Mouse (Mus musculus): ENCODE data around the gene Gna14.

Gene Gna14

DNA sequence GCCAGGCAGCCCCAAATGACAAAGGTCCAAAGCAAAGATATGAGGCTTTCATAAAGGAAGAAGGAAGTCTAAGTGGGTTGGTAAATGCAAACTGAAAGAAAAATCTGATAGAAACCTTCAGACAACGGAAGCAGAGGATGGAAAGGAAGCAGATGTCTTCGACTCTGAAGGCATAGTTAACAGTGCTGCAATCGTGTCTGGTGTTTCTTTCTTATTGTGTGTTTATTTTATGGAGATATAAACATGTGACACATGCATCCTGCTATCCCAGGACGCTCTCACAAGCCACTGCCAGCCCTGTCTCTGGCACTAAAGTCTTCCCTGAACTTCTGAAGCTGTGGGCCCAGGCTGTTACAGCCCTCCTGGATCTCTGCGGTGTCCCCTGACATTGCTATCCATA, 13.2 kb downstream of the Gna14 start:
- intact Hi-C loops (cut with DNase I) = no loop called here

DNA sequence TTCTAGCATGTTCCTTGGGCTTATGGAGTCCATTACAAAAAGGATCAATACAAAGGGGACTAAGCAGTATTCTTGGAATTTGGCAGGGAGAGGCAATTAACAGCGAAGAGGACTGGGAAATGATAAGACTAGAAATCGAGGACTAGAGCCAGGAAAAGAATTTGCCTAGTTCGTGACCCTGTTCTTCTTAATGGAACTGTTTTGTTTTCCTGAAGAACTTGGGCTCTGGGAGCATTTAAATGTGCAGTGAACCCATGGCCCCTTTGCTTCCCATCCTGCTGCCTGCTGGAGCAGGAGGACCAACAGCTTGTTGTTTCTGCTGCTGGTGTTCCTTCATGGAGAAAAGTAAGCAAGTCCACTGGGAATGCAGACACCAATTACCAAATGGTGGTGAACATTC, 15.3 kb downstream of the Gna14 start:
- intact Hi-C loops (cut with DNase I) = no loop called here

- intact Hi-C loops (cut with DNase I) = no loop called here
These were observed 20.6 kb downstream of the Gna14 start for GRCm38 (mm10) chr19:16456181-16456580.

- intact Hi-C loops (cut with DNase I) = no loop called here
These were observed 21.6 kb downstream of the Gna14 start for GRCm38 (mm10) chr19:16457127-16457526.

- intact Hi-C loops (cut with DNase I) = no loop called here
These were observed 23.8 kb downstream of the Gna14 start for GRCm38 (mm10) chr19:16459317-16459716.

- intact Hi-C loops (cut with DNase I) = no loop called here
These were observed 24.7 kb downstream of the Gna14 start for GRCm38 (mm10) chr19:16460292-16460691.

- intact Hi-C loops (cut with DNase I) = no loop called here
These were observed 25.3 kb downstream of the Gna14 start for GRCm38 (mm10) chr19:16460831-16461230.

DNA sequence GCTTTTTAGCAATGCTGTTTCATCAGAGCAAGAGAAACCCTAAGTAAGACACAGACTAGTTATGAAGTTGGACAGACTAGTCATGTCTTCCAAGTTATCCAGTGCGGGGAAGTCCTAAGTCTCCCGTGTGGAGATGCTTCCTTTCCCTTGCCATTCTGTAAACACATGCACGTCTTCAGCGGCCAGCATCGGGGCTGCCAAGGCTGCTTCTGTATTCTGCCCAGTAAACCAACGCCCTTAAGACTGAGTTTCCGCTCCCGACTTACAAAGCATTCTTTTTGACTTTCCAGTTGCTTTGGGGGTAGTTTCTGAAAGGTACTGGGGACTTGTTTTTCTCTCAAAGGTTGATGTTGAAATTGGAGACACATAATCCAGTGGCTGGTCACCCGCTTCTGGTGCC, 26.9 kb downstream of the Gna14 start:
- intact Hi-C loops (cut with DNase I) = no loop called here

DNA sequence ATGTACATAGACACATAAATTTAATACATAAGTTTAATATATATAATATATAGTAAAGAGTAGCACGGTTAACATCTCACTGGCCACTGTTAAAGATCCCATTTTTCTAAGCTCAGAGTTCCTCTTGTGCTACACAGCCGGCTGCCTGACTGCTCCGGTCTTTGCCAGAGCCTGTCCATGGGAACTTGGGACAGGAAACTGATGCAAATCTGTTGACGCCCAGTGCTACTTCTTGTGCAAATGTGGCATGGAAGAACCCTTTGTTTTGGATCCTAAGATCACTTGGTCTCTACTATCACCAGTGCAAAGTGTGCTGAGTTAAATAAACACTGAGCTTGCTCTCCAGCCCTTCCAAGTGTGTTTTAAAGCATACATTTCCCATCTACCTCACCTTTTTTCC, 29.2 kb downstream of the Gna14 start:
- intact Hi-C loops (cut with DNase I) = no loop called here

GRCm38 (mm10) chr19:16468756-16469374, 33.3 kb downstream of the Gna14 start:
- intact Hi-C loops (cut with DNase I) = no loop called here

GRCm38 (mm10) chr19:16472655-16473054, 37.1 kb downstream of the Gna14 start:
- intact Hi-C loops (cut with DNase I) = no loop called here

DNA sequence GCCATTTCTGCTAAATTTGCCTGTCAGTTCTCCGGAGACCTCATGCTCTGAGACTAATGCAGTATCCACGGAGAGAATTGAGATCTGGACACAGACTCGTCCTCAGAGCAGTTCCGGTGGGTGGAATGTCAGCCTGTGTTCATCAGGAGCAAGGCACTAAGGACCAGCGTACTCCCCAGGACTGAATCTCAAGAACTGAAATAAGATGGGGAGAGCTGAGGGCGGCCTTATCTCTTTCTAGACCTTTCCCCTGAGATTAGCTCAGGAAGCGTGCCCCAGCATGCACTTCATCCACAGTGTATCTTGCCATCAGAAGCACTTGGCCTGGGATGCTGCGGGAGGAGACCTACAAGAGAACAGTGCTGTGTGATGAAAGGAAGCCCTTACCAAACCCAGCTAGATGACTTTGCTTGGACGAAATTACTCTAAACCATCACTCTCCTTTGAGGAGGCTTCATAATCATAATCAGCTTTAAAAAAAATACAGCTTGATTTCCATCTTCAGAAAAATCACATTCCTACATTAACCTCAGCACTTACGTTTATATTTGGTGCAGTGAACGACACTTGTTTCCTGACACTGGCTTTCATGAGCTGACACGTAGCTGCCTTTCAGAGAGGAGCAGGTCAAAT, 41.9 kb downstream of the Gna14 start:
- intact Hi-C loops (cut with DNase I) = no loop called here

GRCm38 (mm10) chr19:16478186-16478607, 42.6 kb downstream of the Gna14 start:
- intact Hi-C loops (cut with DNase I) = no loop called here

DNA sequence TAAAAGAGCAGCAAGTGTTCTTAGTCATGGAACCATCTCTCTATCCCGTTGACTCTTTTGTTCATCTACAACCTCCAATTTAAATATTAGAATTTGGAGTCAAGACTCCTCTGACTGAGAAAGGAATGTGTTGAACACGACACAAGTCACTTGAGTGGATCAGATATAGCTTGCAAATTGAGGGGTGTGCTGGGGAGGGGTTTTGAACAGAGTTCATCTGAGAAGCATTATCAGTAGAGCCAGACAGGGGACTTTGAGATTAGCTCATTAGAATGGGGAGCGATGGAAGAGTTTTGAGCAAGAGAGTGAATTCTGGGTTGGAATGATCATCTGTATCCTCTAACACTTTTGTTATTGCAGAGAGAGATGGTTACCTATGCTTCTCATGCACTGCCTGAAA, 46.5 kb downstream of the Gna14 start:
- intact Hi-C loops (cut with DNase I) = no loop called here

- intact Hi-C loops (cut with DNase I) = no loop called here
These were observed 48.7 kb downstream of the Gna14 start for GRCm38 (mm10) chr19:16484237-16484636.

GRCm38 (mm10) chr19:16484671-16485070, 49.1 kb downstream of the Gna14 start:
- intact Hi-C loops (cut with DNase I) = no loop called here

DNA sequence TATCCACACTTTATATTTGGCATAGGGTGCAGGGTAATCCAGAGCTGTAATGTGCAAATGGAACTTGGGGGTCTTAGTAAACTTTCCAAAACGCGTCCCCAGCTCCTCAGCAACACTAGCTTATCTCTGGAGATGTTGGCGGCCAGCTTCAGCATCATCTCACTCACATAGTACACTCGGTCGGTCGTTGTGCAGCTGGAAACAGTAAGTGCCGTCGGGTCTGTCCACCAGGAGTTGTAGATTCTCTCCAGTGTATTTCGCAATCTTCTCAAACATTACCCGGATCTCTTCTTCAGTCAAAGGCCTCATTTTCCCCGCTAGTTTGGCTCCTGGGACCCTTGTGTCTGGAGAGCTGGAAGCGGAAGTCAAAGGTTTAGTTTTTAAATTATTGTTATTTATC, 55.2 kb downstream of the Gna14 start:
- intact Hi-C loops (cut with DNase I) = no loop called here

GRCm38 (mm10) chr19:16491497-16491896, 55.9 kb downstream of the Gna14 start:
- intact Hi-C loops (cut with DNase I) = no loop called here

DNA sequence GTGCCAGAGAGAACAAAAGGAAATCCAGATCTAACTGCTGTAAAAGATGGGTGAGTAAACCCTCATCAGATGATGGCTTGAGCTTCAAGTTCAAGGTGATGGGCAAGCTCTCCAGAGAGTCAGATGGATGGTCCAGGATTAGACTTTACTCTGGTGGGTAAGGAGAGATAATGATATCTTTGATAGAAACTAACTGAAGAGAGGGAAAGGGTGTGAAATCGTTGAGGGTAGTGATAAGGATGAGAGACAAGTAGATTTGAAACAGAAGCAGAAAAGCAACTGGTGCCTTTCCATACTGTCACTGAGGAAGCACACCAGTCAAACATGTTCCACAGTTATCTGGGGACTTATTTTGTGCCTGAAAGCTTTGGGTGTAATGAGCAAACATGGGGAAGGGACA, 56.9 kb downstream of the Gna14 start:
- intact Hi-C loops (cut with DNase I) = no loop called here

DNA sequence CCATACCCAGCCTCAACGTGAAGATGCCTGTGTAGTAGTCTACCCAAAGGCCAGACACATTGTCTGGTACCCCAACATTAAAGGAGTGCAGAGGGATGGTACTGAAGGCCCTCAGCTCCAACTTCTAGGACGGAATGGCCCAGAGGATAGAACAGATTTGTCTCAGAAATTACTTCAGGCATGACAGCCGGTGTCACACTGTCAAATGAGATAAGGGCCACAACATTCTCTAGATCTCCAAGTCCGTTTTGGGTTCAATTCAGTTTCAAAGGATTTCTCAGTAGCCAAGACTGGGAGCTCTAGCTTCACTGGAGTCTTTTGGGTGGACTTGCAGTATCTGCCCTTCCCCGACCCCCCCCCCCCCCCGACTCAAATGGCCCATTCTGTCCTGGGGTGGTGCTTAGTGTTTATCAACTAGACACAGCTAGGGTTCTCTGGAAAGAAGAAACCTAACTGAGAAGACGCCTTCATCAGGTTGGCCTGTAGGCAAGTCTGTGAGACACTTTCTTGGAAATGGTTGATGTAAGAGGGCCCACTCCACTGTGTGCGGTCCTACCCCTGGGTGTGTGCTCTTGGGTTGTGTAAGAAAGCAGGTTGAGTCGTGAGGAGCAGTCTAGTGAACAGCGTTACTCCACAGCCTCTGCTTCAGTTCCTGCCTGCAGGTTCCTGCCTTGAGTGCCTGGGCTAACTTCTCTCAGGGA, 59.4 kb downstream of the Gna14 start:
- intact Hi-C loops (cut with DNase I) = no loop called here

GRCm38 (mm10) chr19:16496016-16496415, 60.5 kb downstream of the Gna14 start:
- intact Hi-C loops (cut with DNase I) = no loop called here

DNA sequence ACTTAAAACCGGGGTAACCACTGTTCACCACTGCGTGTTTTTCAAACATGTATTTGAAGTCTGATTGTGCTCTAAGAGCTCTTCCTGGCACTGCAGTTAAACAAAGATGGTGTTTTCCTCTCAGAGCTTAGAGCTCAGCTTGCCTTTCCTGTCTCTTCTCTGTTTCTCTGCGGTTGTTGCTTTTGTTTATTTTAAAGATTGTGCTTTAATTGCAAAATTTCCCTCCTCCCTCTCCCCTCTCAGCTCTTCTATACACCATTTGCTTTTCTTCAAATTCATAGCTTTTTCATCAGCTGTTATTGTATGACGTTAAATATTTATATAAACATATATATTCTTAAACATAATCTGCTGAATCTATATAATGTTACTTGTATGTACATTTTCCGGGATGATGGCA, 66.5 kb downstream of the Gna14 start:
- intact Hi-C loops (cut with DNase I) = no loop called here
